Mouse (Mus musculus): ENCODE measurements around the gene St6galnac3. TPM values are rescaled to one million over a fixed set of nuclear protein-coding genes. Genes with fewer than 3 reads are reported as not detected.
A peak's percentile ranks its signal among the peaks of the same experiment; 100 is the strongest.

The St6galnac3 gene
- polyA plus RNA-seq, 1 experiment from 2014 or later: 31.9 TPM

GRCm38 (mm10) chr3:153408361-153408760, 316.6 kb downstream of the St6galnac3 start:
- WGBS: 81% methylated on average over 6 of the region's 6 CpGs
- no peaks in the 10 kb centered on the region for H3K27me3 ChIP-seq
- no peaks in the 10 kb centered on the region for H3K36me3 ChIP-seq
- H3K9me3 ChIP-seq: no peaks in the 10 kb centered on the region
- H3K4me1 ChIP-seq: no peaks in the 10 kb centered on the region
- H3K4me3 ChIP-seq: no peak overlapping the region
- H3K9ac ChIP-seq: no peak overlapping the region
- ATAC-seq (ENCODE audit: borderline replicate concordance, extremely low read depth, low FRiP score, low TSS enrichment): no peak
- H3K27ac ChIP-seq: no peak overlapping the region
- H3K4me2 ChIP-seq: no peak overlapping the region

DNA sequence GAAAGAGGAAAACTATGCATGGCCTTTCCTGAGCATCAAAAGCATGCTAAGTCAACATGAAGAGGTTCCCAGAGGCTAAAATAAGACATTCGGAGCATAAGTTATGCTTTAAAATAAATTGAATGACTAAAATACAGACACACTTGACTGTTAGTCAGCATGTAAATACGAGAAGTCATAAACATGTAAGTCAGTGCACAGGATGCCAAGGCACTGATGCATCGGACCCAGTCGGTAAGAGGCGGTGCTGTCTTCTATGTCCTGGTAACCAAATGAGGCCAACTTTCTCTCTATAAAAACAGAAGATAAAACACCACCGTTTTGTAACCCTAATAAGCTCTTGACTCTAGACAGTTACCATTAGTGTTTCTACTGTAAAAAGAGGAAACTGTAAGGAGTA, 317.3 kb downstream of the St6galnac3 start:
- Histone ChIP-seq H3K9me3 (no peaks in the 10 kb centered on the region), H3K4me2 (no peak overlapping the region), H3K9ac (no peak overlapping the region), H3K36me3 (no peaks in the 10 kb centered on the region), H3K27ac (no peak overlapping the region), H3K27me3 (no peaks in the 10 kb centered on the region), H3K4me1 (no peaks in the 10 kb centered on the region), H3K4me3 (no peak overlapping the region)
- ATAC-seq (ENCODE audit: borderline replicate concordance, extremely low read depth, low FRiP score, low TSS enrichment): no peak
- WGBS: 88% methylated on average over 6 of the region's 6 CpGs

DNA sequence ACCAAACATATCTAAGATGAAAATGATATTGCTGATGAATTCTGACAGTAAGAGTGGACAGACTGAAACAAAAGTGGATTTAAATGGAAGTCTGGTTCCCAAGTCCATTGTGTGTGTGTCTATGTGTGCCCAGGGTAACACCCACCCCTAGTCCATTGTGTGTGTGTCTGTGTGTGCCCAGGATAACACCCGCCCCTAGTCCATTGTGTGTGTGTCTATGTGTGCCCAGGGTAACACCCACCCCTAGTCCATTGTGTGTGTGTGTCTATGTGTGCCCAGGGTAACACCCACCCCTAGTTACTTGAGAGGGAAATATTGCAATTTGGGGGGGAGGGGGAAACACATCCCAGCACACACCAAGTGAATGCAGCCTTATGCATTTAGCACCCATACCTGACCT, 318.1 kb downstream of the St6galnac3 start:
- no peak overlapping the region for H3K4me3 ChIP-seq
- no peaks in the 10 kb centered on the region for H3K9me3 ChIP-seq
- no peak for ATAC-seq (ENCODE audit: borderline replicate concordance, extremely low read depth, low FRiP score, low TSS enrichment)
- no peaks in the 10 kb centered on the region for H3K27me3 ChIP-seq
- H3K36me3 ChIP-seq: no peaks in the 10 kb centered on the region
- H3K4me2 ChIP-seq: no peak overlapping the region
- no peak overlapping the region for H3K9ac ChIP-seq
- WGBS: 86% methylated on average over 1 of the region's 1 CpGs
- no peak overlapping the region for H3K27ac ChIP-seq
- H3K4me1 ChIP-seq: no peaks in the 10 kb centered on the region

DNA sequence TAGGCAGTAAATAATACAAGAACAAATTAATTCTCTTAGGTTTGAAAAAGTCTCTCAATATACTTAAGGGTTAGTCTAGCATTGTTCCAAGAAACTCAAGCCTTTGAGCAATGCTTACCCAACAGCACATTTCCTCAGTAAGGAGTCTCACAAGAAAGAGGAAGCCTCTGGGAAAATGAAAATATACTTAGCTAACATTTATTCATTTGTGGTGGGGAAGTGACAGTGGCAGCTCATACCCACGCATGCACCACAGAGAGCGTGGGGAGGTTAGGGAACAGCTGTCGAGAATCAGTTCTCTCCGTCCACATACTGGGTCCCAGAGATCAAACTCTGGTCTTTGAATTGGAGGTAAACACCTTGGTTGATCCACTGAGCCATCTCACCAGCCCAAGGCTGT, 318.8 kb downstream of the St6galnac3 start:
- WGBS: 71% methylated on average over 4 of the region's 4 CpGs
- Histone ChIP-seq H3K9ac (no peak overlapping the region), H3K36me3 (no peaks in the 10 kb centered on the region), H3K4me2 (no peak overlapping the region), H3K27me3 (no peaks in the 10 kb centered on the region), H3K4me3 (no peak overlapping the region), H3K4me1 (no peaks in the 10 kb centered on the region), H3K27ac (no peak overlapping the region), H3K9me3 (no peaks in the 10 kb centered on the region)
- ATAC-seq (ENCODE audit: borderline replicate concordance, extremely low read depth, low FRiP score, low TSS enrichment): no peak

DNA sequence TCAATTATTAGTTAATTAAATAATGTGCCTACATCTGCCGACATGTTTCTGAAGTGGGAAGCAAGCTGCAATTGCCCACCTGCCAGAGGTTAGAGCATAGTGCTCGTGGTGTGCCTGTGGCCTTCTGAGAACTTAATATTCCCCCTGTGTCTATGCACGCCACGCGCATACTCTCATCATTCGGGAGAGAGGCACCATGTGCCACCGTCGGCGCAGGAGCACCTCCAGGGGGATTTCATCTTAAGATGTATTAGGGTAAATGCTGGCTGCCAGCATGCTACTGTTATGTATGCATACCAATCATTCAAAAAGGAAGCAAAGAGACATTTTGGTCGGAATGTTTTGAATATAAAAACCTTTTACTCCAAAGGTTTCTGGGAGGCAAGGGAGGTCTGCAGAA, 319.3 kb downstream of the St6galnac3 start:
- no peaks in the 10 kb centered on the region for H3K27me3 ChIP-seq
- no peak overlapping the region for H3K4me3 ChIP-seq
- no peak for ATAC-seq (ENCODE audit: borderline replicate concordance, extremely low read depth, low FRiP score, low TSS enrichment)
- H3K4me1 ChIP-seq: no peaks in the 10 kb centered on the region
- H3K9me3 ChIP-seq: no peaks in the 10 kb centered on the region
- H3K27ac ChIP-seq: no peak overlapping the region
- no peaks in the 10 kb centered on the region for H3K36me3 ChIP-seq
- H3K4me2 ChIP-seq: no peak overlapping the region
- no peak overlapping the region for H3K9ac ChIP-seq
- WGBS: 84% methylated on average over 10 of the region's 10 CpGs

DNA sequence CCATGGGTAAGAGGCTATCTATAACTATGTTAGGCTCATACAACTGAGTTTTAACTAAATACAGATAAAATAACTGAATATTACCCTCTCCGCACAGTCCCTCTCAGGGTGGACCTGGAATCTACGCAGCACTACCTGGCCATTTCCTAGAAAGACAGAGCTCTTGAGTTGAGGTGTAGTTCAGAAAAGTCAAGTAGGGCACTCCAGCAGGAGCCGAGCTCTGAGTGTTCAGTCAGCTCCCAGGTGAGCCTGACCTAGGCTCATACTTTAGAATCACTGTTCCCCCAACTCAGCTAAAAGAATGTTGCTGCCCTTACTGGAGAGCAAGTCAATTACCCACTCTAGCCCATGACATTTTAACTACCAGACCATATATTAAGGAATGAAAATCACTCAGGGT, 324.7 kb downstream of the St6galnac3 start:
- 0 out of 2 replicates have a peak, but pooled peaks have one; percentile 58 for ATAC-seq (ENCODE audit: borderline replicate concordance, extremely low read depth, low FRiP score, low TSS enrichment)
- Histone ChIP-seq H3K4me2 (no peak overlapping the region), H3K27me3 (no peaks in the 10 kb centered on the region), H3K4me3 (no peak overlapping the region), H3K4me1 (0 out of 2 replicates have a peak, but pooled peaks cover 10% of the 10 kb centered on the region), H3K27ac (no peak overlapping the region), H3K9me3 (no peaks in the 10 kb centered on the region), H3K36me3 (no peaks in the 10 kb centered on the region), H3K9ac (no peak overlapping the region)
- 68% methylated on average over 3 of the region's 3 CpGs for WGBS

- Histone ChIP-seq H3K27ac (no peak overlapping the region), H3K36me3 (no peaks in the 10 kb centered on the region), H3K4me1 (0 out of 2 replicates have a peak, but pooled peaks cover 10% of the 10 kb centered on the region), H3K27me3 (no peaks in the 10 kb centered on the region), H3K4me2 (no peak overlapping the region), H3K4me3 (no peak overlapping the region), H3K9me3 (no peaks in the 10 kb centered on the region), H3K9ac (no peak overlapping the region)
- WGBS: 61% methylated on average over 6 of the region's 6 CpGs
- ATAC-seq (ENCODE audit: borderline replicate concordance, extremely low read depth, low FRiP score, low TSS enrichment): no peak
These were observed 325.4 kb downstream of the St6galnac3 start for GRCm38 (mm10) chr3:153399574-153399973.

DNA sequence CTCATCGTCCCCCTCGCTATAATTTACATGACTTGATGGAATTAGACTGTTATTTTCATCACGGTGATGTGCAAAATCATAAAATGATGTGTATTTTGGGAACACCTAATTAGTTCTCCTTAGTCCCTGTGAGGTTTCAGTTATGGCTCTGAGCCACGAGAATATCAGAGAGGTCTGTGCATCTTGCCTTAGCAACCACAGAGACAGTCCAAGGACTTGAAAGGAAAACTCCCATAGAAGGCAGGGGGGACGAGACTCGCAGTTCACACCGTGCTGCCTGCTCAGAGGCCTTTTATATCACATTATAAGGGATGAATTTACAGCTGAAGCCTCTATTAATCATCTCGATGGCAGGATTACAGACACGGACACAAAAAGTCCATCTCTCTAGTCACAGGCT, 327.2 kb downstream of the St6galnac3 start:
- no peak overlapping the region for H3K4me3 ChIP-seq
- WGBS: 73% methylated on average over 9 of the region's 9 CpGs
- no peak overlapping the region for H3K4me2 ChIP-seq
- no peaks in the 10 kb centered on the region for H3K27me3 ChIP-seq
- 0 out of 2 replicates have a peak, but pooled peaks cover 10% of the 10 kb centered on the region for H3K4me1 ChIP-seq
- ATAC-seq (ENCODE audit: borderline replicate concordance, extremely low read depth, low FRiP score, low TSS enrichment): no peak
- no peak overlapping the region for H3K27ac ChIP-seq
- H3K9me3 ChIP-seq: no peaks in the 10 kb centered on the region
- H3K9ac ChIP-seq: no peak overlapping the region
- H3K36me3 ChIP-seq: no peaks in the 10 kb centered on the region

DNA sequence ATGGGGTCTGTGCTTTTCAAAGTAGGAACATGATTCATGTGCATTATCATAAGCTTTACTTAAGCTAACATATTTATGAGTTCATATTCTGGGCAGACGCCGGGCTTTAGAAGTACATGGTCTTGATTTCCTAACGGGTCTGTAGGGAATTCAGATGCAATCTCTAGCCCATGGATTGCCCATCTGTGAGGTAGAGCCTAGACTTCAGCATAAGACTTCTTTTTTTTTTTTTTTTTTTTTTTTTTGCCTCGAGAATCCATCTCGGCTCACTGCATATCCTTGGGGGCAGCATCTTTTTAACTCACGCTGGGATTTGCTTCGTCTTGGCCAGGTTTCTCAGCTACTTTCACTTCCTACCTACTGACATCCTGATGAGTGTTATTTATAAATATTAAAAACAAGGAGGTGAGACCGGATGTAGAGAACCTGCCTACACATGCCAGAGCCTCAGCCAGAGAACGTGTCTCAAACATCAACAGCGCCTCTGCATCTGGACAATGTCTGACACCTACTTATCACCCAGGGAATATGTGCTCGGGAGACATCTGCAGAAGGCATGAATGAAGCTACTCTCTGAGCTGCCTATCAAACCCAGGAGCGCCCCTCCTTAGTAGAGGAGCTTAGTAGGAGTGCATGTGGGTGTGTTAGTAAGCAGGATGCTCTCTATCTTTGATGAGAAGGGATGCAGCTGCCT, 328.5 kb downstream of the St6galnac3 start:
- Histone ChIP-seq H3K4me1 (0 out of 2 replicates have a peak, but pooled peaks cover 10% of the 10 kb centered on the region), H3K36me3 (no peaks in the 10 kb centered on the region), H3K27ac (no peak overlapping the region), H3K9me3 (no peaks in the 10 kb centered on the region), H3K9ac (no peak overlapping the region), H3K27me3 (no peaks in the 10 kb centered on the region), H3K4me2 (no peak overlapping the region), H3K4me3 (no peak overlapping the region)
- peak; percentile 33; the same call in 1 of the 2 replicates for ATAC-seq (ENCODE audit: borderline replicate concordance, extremely low read depth, low FRiP score, low TSS enrichment)
- WGBS: 34% methylated on average over 12 of the region's 12 CpGs

DNA sequence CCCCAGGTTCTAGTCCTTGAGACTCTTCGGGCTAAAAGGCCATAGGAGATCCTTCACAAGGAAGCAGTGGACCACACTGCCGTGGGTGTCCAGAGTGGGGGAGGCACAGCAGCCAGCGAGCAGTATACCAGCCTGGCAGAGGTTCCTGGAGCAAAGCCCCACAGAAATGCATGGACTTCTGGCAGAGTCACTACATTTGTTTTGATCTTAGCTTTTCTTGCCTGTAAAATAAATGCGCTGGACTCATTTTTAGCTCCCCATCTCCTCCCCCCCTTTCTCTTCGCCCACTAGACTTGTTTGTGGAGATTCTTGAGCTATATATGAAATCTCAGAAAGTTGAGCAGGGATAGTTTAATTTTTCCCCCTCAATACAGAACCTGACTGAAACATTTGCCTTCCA, 329.6 kb downstream of the St6galnac3 start:
- H3K27me3 ChIP-seq: no peaks in the 10 kb centered on the region
- H3K9me3 ChIP-seq: no peaks in the 10 kb centered on the region
- no peaks in the 10 kb centered on the region for H3K36me3 ChIP-seq
- H3K27ac ChIP-seq: no peak overlapping the region
- no peak overlapping the region for H3K9ac ChIP-seq
- H3K4me3 ChIP-seq: no peak overlapping the region
- 0 out of 2 replicates have a peak, but pooled peaks cover 10% of the 10 kb centered on the region for H3K4me1 ChIP-seq
- WGBS: 62% methylated on average over 5 of the region's 5 CpGs
- ATAC-seq (ENCODE audit: borderline replicate concordance, extremely low read depth, low FRiP score, low TSS enrichment): no peak
- no peak overlapping the region for H3K4me2 ChIP-seq

DNA sequence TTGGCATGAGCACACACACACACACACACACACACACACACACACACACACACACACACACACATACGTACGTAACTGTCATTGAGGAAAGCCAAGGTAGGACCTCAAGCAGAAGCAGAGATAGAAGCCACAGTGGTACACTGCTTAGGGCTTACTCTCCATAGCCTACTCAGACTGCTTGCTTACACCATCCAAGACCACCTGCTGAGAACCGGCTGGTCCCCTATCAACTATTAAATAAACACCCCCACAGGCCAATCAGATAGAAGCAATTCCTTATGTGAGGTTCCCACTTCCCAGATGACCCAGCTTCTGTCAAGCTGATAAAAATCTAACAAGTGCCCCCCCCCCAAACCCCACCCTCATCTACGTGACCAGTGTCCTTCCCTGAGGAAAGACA, 330.2 kb downstream of the St6galnac3 start:
- WGBS: 64% methylated on average over 4 of the region's 4 CpGs
- no peak for ATAC-seq (ENCODE audit: borderline replicate concordance, extremely low read depth, low FRiP score, low TSS enrichment)

GRCm38 (mm10) chr3:153394224-153394623, 330.8 kb downstream of the St6galnac3 start:
- no peaks in the 10 kb centered on the region for H3K36me3 ChIP-seq
- H3K9me3 ChIP-seq: no peaks in the 10 kb centered on the region
- no peak overlapping the region for H3K4me3 ChIP-seq
- H3K27ac ChIP-seq: no peak overlapping the region
- no peak overlapping the region for H3K4me2 ChIP-seq
- peak; percentile 46; the same call in 1 of the 2 replicates for ATAC-seq (ENCODE audit: borderline replicate concordance, extremely low read depth, low FRiP score, low TSS enrichment)
- 65% methylated on average over 9 of the region's 9 CpGs for WGBS
- no peaks in the 10 kb centered on the region for H3K27me3 ChIP-seq
- H3K9ac ChIP-seq: no peak overlapping the region
- H3K4me1 ChIP-seq: 0 out of 2 replicates have a peak, but pooled peaks cover 6% of the 10 kb centered on the region

More for the DNA sequence above, 330.2 kb downstream of the St6galnac3 start:
- Histone ChIP-seq H3K4me1 (0 out of 2 replicates have a peak, but pooled peaks cover 7% of the 10 kb centered on the region), H3K4me3 (no peak overlapping the region), H3K27ac (no peak overlapping the region), H3K36me3 (no peaks in the 10 kb centered on the region), H3K9ac (no peak overlapping the region), H3K9me3 (no peaks in the 10 kb centered on the region), H3K27me3 (no peaks in the 10 kb centered on the region), H3K4me2 (no peak overlapping the region)

All from lung, embryonic 15.5 days (tissue).